Mouse (Mus musculus) retina, postnatal 1 day (tissue): ENCODE measurements around the gene Gm20388.
"Not testable (repeated sequence)": the region's sequence is repeated elsewhere in the genome, so short reads cannot be mapped to it uniquely, and the experiment has no call there.

Source experiments
- DNase-seq: peaks from one replicate; pipeline ENCODE4 v3.0.0-alpha.2; 2012

Gene Gm20388

DNA sequence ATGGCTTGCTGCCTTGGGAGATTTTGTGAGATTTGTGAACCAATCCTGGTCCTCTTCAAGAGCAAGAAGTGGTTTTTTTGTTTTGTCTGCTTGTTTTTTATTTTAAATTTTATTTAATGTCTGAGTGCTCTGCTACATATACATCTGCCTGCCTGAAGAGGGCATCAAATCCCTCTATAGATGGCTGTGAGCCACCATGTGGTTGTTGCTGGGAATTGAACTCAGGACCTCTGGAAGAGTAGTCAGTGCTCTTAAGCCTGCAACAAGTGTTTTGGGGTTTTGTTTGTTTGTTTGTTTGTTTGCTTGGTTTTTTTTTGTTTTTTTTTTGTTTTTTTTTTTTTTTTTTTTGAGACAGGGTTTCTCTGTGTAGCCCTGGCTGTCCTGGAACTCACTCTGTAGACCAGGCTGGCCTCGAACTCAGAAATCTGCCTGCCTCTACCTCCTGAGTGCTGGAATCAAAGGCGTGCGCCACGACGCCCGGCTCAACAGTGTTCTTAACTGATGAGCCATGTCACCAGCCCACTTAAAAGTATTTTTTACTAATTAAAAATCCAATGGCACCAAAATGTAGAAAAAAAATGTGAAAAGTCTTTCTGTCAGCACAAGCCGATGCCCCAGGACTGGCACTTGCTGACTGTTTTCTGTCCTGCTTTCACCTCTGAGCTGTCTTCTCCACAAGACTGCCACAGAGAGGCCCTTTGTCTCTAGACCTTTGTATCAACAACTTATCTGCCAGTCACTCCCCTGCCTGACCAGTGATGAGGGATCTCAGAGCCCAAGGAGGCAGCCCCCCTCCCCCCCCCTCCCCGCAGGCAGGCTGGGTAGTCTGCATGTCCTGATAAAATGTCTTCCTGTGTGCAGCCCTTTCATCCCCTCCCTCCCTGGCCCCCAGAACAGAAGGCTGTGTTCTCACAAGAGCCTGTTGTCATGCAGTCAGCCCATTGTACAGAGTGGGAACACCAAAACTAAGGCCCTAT, 3505.6 kb downstream of the Gm20388 start:
- DNase-seq: peak; percentile 53

DNA sequence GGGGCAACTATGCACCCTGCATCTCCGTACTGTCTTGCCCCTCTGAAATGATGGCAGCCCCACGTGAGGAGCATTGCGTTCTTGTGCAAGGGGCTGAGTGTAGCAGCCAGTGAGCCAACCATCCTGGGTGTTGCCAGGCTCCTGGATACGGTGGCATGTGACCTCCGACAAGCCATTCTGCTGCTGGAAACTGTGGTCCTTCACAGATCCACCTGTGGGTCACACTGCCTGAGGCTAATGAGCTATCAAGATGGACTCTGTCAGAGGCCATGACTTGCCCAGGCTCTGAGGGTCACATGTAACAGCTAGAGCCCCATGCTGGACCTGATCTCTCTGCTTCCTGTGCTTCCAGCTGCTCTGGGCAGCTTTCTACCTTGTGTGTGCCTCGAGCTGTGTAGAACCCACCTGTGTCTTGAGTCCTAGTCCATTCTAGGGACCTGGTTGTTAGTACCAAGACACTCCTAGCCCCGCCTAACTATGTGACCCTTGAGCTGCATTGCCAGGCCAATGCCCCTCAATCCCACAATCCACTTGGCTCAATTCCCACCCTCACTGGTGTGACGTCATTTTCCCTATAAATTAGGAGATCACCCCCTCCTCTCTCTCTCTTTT, 3506.4 kb downstream of the Gm20388 start:
- no peak for DNase-seq

DNA sequence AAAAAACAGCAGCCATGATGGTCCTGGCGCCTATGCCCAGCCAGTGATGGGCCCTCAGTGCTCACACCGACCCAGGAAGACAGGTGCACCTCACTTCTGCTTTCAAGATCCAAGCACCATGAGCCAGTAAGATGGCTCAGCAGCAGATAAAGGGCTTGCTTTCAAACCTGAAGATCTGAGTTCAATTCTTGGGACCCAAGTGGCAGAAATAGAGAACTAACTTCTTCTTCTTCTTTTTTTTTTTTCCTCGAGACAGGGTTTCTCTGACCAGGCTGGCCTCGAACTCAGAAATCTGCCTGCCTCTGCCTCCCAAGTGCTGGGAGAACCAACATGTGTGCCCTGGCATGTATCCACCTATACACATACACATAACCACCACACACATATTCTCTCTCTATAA, 3509.1 kb downstream of the Gm20388 start:
- DNase-seq: no peak

DNA sequence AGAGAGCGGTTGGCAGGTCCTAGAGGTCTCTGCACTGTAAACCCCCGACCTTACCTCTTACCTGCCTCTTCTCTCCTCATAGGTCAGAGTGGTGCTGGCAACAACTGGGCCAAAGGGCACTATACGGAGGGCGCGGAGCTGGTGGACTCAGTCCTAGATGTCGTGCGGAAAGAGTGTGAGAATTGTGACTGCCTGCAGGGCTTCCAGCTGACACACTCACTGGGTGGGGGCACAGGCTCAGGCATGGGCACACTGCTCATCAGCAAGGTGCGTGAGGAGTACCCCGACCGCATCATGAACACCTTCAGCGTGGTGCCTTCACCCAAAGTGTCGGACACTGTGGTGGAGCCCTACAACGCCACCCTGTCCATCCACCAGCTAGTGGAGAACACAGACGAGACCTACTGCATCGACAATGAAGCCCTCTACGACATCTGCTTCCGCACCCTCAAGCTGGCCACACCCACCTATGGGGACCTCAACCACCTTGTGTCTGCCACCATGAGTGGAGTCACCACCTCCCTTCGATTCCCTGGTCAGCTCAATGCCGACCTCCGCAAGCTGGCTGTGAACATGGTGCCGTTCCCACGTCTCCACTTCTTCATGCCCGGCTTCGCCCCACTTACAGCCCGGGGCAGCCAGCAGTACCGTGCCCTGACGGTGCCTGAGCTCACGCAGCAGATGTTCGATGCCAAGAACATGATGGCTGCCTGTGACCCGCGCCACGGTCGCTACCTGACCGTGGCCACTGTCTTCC, 3510.1 kb downstream of the Gm20388 start:
- DNase-seq: no peak

DNA sequence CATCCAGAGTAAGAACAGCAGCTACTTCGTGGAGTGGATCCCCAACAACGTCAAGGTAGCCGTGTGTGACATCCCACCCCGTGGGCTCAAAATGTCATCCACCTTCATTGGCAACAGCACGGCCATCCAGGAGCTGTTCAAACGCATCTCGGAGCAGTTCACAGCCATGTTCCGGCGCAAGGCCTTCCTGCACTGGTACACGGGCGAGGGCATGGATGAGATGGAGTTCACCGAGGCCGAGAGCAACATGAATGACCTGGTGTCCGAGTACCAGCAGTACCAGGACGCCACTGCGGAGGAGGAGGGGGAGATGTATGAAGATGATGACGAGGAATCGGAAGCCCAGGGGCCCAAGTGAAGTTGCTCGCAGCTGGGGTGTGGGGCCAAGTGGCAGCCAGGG, 3510.7 kb downstream of the Gm20388 start:
- DNase-seq: no peak

DNA sequence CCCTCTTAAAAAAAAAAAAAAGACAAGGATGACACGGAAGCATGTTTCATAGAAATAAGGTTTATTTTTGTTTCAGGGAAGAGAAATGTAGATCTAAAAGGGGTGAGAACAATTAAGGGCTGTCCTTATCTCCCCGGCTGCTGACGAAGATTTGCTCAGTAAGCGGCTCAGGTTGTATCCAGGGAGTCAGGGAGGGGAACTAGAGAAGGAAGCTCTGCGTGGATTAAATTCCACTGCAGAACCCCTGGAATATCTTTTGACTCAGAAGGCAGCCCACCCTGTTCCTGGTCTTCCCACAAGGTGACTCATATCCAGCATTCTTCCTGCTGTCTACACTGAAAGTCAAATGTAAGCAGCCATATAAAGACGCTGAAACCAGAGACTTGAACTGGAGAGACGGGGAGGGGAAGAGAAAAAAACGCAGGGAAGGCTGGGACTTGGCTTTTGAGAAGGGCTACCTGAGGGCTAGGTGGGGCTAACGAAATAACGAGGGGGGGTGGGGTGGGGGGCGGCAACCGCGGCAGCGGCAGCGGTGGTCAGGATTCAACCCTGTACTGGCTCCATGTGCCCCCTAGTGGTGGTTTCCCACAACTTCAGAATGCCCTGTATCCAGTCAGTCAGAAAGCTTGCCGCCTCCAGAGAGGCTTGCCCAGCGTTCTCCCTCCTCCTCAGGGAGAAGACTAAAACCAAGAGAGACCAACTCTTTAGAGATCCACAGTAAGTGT, 3511.6 kb downstream of the Gm20388 start:
- peak; percentile 85 for DNase-seq

DNA sequence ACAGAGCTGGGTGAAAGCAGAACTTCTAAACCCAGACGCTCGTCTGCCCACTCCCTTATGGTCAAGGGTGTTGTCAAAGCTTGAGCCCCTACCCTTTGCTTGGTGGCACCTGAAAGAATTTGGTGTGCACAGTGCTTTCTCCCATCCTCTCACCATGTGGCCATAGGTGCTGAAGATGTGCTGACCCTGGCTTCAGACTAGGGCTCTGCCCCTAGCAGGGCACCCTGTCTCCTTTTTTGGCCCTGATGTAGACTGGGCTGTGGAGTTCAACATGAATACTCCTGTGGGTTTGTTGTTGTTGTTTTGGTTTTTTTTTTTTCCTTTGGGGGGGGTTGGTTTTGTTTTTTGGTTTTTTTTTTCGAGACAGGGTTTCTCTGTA, 3512.1 kb downstream of the Gm20388 start:
- DNase-seq: no peak

DNA sequence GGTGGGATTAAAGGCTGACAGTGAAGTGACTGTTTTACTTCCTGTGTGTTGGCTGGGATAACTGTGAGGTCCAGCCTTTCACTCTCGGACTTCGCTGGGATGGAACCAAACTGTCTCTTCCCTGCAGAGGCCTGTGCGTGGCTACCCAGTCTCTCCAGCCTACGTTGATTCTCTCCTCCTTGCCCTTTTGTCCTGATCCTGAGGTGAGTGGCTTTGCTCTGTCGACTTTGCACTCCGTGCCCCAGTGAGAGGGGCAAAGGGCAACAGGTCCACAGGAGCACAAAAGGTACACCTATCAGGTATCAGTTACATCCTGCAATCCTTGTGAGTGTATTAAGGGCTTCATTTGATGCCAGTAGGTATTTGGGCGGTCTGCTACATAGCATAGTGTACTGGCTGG, 3512.8 kb downstream of the Gm20388 start, which contains the start of gene Def8:
Def8 (plus strand) TSS at position 87 of the 400 bp plus-strand sequence.
- no peak for DNase-seq

DNA sequence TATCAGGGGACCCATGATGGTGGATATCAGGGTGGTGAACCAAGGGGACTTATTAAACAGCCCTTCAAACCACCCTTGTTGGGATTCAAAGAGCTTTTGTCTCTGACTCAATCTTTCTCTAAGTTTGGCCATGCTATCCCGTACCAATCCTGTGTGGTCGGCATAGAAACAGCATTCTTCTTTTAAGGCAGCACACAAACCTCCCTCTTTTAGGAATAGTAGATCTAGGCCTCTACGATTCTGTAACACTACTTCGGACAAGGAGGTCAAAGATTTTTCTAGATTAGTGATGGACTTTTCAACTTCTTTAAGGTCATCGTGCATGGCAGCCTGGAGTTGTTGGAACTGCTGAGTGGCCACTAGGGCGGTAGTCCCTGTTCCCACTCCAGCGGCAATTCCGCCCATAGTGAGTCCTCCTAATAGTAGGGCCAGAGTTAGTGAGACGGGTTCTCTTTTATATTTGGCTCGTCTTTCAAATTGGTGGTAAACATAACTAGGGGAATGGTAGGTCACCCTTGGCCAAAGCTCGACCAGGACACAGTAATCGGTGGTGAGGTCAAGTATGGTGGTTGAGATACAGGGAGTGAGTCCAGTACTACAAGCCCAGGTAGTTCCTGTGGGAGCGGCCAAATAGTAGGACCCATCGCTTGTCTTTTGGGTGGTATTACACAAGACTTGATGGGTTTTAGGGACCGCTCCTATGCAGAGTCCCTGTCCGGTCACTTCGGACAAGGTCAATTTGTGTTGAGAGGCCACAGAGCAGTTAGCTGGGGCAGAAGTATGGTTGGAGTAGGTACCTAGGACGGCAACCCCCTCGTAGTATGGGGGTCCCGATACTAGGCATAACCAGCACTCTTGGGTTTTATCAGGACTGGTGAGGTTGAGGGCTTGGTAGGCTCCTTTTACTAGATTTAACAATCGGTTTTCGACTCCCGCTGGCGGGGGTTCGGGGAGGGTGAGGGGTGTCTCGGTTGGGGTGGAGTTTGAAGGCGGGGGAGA, 3516.2 kb downstream of the Gm20388 start:
- DNase-seq: no peak

DNA sequence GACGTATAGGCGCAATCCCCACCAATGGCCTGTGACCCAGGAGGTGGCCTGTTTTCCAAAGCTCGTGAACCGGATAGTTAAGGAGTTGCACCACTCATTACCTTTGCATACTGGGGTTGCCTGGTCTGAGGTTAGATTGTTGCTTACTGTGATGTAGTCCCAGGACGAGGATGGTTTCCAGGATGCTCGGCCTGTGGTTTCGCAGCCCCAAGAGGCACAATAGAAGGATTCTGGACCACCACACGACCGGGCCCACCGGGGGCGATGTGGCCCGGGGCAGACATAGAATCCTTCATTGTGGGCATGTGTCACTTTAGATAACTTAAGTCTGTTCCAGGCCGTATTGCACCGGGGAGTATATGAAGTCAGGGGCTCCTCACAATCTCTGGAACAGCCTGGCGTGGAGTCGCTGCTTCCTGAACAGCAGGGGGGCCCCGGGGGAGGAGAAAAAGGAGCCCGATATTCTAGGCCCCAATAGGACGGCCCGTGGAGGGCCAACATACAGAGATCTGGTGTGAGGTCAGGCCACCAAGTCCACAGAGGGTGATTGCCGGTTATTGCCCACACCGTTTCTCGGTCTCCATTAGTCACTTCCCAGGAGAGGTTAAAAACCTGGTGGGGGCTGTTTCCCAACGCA, 3517.1 kb downstream of the Gm20388 start:
- DNase-seq: no peak

DNA sequence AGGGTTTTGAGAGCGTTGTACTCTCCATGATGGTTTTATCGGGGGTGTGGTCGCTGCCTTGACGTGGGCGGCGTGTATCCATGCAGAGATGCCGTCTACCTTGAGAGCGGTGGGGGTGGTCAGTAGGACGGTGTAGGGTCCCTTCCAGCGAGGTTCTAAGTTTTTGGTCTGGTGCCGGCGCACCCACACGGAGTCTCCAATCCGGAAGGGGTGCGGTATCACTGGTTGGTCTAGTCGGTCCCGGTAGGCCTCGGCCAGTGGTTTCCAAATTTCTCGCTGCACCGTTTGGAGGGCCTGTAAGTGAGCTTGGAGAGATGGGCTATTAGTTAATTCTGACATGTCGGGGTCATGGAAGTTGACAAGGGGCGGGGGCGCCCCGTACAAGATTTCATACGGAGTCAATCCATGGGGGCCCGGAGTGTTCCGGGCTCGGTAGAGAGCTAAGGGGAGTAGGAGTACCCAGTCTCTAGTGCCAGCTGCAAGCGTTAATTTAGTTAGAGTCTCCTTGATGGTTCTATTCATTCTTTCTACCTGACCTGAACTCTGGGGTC, 3517.8 kb downstream of the Gm20388 start:
- no peak for DNase-seq

DNA sequence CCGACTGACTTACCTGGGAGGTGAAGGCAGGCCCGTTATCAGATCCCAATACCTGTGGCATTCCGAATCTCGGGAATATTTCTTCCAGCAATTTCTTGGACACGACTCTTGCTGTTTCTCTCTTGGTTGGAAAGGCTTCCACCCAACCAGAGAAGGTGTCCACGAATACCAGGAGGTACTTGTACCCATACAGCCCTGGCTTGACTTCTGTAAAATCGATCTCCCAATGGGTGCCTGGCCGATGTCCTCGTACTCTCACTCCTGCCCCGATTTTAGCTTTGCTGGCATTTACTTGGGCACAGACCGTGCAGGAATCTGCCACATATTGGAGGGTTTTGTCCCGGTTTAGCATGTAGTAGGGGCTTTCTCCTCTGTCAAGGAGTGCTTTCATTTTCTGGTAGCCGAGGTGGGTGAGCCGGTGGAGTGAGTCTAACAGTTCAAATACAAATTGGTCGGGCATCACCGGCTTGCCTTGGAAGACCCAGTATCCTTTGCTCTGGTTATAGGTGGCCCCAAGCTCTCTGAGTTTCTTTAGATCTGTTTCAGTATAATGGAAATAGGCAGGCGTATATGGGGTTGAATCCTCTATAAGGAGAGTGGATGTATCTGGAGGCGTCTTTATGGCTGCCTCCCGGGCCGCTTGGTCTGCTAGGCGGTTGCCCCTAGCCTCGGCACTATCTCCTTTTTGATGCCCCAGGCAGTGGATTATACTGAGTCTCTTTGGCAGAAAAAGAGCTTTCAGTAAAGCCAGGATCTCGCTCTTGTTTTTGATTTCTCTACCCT, 3518.5 kb downstream of the Gm20388 start:
- no peak for DNase-seq

DNA sequence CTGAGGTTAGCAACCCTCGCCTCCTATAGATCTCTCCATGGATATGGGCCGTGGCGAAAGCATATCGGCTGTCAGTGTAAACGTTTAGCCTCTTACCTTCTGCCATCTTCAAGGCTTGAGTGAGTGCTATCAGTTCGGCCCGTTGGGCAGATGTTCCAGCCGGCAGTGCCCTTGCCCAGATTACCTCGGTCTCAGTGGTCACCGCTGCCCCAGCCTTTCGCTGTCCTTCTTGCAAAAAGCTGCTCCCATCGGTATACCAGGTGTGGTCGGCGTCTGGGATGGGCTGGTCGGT, 3519.0 kb downstream of the Gm20388 start:
- DNase-seq: not testable (repeated sequence)

DNA sequence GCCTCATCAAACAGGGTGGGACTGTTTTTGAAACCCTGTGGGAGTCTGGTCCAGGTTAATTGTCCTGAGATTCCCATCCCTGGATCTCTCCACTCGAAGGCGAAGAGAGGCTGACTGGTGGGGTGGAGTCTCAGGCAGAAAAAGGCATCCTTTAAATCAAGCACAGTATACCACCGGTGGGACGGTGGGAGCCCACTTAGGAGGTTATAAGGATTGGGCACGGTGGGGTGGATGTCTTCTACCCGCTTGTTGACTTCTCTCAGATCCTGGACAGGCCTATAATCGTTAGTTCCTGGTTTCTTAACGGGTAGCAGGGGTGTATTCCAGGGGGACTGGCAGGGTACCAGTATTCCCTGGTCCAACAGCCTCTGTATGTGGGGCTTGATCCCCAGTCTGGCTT, 3520.3 kb downstream of the Gm20388 start:
- DNase-seq: not testable (repeated sequence)

DNA sequence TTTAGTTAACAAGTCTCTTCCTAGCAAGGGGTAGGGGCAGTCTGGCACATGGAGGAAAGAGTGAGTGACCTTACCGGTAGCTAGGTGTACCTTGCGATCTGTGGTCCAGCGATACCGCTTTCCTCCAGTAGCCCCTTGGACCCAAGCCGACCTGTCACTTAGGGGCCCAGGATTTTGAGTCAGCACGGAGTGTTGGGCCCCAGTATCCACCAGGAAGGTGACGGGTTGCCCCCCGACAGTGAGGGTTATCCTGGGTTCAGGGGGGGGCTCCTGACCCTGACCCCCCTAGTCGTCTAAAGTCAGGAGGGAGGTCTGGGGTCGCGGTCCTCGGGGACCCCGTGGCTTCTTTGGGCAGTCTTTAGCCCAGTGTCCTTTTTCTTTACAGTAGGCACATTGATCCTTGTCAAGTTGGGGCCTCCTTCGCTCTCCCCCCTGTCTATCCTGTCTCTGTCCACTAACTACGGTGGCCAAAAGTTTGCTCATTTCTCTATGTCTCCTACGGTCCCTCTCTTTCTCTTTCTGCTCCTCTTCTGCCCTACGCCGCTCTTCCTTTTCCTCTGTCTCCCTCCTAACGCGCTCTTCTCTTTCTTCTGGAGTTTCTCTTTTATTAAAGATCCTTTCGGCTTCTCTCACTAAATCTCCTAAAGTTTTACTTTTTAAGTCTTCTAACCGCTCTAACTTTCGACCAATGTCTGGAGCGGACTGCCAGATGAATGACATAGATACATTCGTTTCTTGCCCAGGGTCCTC, 3521.2 kb downstream of the Gm20388 start:
- DNase-seq: no peak

DNA sequence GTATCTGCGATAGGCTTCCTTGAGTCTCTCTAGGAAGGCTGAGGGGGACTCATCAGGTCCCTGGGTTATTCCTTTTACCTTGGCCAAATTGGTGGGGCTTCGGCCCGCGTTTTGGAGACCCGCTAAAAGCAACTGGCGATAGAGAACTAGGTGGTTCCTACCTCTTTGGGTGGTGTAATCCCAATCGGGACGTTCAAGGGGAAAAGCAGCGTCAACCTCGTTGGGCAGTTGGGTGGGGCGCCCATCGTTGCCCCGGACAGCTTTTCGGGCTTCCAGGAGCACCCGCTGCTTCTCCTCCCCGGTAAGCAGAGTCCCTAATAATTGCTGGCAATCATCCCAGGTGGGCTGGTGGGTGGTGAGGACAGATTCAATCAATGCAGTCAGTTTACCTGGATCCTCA, 3521.7 kb downstream of the Gm20388 start:
- no peak for DNase-seq

DNA sequence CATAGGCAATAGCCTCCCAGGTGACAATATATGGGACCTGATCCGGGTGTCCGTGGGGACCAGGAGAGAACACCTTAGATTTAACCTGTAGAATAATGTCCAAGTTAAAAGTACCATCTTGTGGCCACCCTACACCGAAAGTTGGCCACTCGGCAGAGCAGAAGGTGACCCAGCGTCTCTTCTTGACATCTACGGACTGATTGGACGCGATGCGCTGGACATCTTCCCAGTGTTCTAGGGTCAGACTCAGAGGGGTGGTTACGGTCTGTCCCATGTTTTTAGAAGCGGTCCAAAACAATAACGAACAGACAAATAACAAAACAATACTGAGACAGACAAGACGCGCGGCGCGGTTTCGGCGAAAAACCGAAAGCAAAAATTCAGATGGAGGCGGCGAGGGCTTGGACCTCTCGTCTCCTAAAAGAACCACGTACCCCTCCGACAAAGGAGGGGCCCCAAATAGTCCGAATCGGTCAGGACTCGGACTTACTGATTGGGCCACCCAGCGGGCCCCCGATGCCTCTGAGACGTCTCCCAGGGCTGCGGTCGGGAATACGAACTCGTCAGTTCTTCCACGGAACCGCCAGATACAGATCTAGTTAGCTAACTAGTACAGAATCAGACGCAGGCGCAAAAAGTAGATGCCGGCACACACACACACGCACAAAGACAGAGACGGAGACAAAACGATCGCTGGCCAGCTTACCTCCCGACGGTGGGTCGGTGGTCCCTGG, 3522.8 kb downstream of the Gm20388 start:
- DNase-seq: not testable (repeated sequence)

DNA sequence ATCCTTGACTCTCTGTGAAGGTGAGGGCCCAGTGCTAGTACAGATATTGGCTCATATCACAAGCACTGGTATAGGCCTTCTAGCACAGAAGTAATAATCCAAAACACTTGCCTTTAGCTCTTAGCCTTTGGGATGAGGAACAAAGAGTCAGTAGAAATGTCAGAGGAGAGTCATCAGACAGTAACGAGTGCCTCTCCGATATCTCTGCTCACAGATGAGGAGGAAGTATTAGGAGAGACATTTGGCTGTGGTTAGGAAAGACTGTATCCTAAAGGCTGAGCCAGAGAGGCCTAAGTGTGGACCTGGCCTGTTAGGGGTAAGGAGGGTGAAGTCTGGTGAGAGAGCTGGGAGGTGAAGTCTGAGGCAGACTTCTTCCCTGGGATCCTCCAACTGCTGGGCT, 3531.1 kb downstream of the Gm20388 start:
- no peak for DNase-seq

DNA sequence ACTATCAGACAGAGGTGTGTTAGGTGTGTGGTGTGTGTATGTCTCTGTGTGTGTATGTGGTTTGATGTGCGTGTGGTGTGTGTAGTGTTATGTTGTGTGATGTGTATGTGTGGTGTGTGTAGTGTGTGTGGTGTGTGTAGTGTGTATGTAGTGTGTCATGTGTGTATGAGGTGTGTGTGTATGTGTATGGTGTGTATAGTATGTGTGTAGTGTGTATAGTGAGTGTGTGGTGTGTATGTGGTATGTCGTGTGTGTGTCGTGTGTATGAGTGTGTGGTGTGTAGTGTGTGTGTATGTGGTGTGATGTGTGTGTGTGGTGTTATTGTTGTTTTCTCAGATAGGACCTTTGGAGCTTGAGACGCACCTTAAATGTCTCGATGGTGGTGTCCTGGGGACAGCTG, 3531.7 kb downstream of the Gm20388 start:
- DNase-seq: no peak
